Mouse (Mus musculus) layer of hippocampus, postnatal 25 days (tissue): Measurements from ENCODE around the gene 4933407L21Rik. TPM values are rescaled to one million over a fixed set of nuclear protein-coding genes. Genes with fewer than 3 reads are reported as not detected.
"Not testable (repeated sequence)": the region's sequence is repeated elsewhere in the genome, so short reads cannot be mapped to it uniquely, and the experiment has no call there.

ENCODE experiments used
- DNase-seq, 2 experiments: peaks; one replicate each; pipeline ENCODE4 v3.0.0; 2022; ENCODE audit warnings: mixed read lengths in 2 of 2, low spot score in 1 of 2; ENCODE audit errors: extremely low spot score in 1 of 2
- total RNA-seq, 2 experiments: library from RNA; stranded (reverse); gene quantifications; 2 replicates each; pipeline ENCODE4 v1.2.3; 2021

The 4933407L21Rik gene
- total RNA-seq, 2 experiments from 2014 or later, result 3.5 to 4.0 TPM

- DNase-seq, result no peak
Measured at GRCm38 (mm10) chr1:85957942-85958619, 29.8 kb downstream of the 4933407L21Rik start.

GRCm38 (mm10) chr1:85959129-85959888 is 31.0 kb downstream of the 4933407L21Rik start:
- DNase-seq, result no peak

DNA sequence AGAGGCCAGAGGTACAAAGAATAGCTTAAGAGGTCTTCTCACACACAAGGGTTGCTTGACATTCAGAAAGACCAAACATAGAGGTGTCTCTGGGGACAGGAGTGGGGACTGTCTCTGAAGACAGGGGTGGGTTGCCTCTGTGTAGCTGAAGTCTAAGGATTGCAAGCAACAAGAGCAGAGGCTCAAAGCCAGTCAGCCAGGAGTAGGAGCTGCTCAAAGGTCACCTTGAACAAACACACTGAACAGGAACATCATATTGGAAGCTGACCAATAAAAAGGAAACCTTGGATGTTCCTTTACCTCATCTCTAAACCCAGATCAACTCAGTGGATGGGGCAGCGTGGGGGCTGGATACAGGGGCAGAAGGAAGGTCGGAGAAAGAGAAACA is 31.6 kb downstream of the 4933407L21Rik start:
- no peak for DNase-seq

DNA sequence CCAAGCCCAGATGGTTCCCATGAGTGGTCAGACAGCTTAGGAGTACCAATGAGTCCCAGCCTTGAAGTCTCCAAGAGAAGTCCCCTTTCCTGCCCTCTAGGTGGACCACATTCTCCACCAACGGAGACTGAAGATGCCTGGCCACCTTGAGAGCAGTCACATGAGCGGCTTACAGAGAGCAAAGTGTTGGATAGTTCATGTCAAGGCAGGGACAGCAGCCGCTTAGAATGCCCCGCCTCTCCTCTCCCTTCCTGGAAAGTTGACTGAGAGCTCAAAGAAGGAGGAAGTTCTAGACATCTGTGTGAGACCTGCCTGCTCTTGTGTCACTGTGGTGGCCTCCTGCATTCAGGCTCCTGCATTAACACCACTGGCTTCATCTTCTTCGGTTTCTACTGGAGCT is 32.6 kb downstream of the 4933407L21Rik start, which contains the start of gene Gpr55:
TSS of gene Gpr55 (minus strand) at position 135 of the 400 bp plus-strand sequence.
- no peak for DNase-seq

- no peak for DNase-seq
Measured at GRCm38 (mm10) chr1:85962081-85962480, 33.8 kb downstream of the 4933407L21Rik start.

- DNase-seq, result no peak
Measured at GRCm38 (mm10) chr1:85965856-85966255, 37.6 kb downstream of the 4933407L21Rik start.

DNA sequence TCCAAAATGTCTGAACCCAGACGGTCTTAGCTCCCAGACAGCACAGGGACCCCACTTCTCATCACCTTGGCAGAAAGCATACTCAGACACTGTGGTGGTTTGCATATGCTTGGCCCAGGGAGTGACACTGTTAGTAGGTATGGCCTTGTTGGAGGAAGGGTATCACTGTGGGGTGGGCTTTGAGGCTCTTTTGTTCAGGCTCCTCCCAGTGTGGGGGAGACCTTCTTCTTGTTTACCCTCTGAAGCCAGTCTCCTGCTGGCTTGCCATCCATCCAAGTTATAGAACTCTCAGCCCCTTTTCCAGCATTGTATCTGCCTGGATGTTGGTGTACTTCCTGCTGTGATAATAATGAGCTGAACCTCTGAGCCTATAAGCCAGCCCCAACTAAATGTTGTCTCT is 40.8 kb downstream of the 4933407L21Rik start:
- no peak for DNase-seq

DNA sequence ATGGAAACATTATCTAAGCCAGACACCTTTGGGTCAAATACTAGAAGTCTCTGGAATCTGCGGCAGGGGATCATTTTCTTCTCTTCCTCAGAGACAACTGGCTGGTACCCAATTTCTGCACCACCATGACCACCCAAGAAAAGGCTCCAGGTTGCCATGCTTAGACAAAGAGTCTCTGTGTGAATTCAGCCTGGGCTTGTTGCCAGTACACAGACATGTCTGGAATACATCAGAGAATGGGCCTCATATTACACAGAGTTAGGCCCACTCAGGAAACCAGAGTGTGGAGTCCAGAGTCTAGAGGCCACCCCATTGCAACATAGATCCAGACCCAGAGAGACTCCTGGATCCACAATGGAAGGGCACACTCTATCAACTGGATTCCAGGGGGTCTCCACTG is 41.2 kb downstream of the 4933407L21Rik start:
- DNase-seq, result no peak

DNA sequence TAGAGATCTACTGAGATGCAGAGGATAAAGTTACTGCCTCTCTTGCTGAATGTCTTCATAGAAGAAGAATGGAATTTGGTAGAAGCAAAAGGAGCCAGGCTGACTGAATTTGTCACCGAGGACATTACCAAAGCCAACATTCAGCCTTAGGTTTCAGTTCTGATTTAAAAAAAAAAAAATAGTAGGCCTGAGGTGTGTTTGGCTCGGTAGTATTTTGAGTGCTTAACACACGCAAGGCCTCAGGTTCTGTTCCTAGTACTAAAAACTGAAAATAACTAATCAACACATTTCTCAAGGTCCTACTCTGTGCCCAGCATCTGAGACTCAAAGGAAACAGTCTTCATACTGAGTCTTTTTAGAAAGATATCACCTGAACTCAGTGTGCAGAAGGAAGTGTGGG is 42.8 kb downstream of the 4933407L21Rik start:
- no peak for DNase-seq

- DNase-seq, result no peak
Measured at GRCm38 (mm10) chr1:85972341-85972740, 44.1 kb downstream of the 4933407L21Rik start.

- no peak for DNase-seq
Measured at GRCm38 (mm10) chr1:85973468-85973877, 45.2 kb downstream of the 4933407L21Rik start.

DNA sequence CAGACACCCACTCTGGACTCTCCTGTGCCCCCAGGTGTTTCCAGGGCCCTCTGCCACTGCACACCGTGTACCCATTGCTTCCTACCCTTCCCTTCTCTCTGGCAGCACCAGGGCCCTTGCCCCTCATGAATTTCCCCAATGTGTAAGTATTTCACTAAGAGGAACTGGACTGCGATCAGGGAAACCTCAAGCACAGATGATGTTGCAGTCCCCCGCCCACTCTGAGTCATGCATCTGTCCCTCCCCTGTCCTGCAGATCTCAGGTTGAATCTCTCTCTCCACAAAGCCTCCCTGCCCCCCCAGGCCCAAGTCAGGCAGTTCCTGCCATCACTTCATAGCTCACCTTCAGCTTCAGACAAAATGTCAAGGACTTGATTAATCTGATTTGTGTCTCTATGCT is 49.4 kb downstream of the 4933407L21Rik start:
- no peak for DNase-seq

GRCm38 (mm10) chr1:85981738-85982357 is 53.6 kb downstream of the 4933407L21Rik start:
- no peak for DNase-seq

DNA sequence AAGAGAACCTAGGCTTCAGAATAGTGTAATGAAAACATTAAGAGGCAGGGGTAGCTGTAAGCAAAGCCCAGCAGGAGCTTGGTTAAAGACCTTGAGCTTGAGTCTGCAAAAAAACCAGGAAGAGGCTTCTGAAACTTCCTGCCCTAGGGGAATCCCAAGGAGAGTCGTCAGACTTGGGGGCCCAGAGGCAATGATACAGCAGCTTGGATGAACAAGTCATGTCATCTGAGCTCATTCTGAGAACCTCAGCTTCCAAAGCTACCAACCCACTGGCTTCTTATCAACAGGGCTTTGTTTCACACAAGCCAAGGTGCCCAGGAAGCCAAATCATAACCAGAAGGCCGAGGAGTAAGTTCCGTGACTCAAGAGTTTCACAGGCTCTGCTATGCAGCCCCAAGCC is 57.5 kb downstream of the 4933407L21Rik start:
- no peak for DNase-seq

GRCm38 (mm10) chr1:85988351-85988750 is 60.1 kb downstream of the 4933407L21Rik start:
- no peak for DNase-seq

- not testable (repeated sequence) for DNase-seq
Measured at GRCm38 (mm10) chr1:85988882-85989281, 60.6 kb downstream of the 4933407L21Rik start.

Other genes starting within 250 kb of the 4933407L21Rik start
- under 1 TPM; 0.44 to 0.75 TPM for gene A630001G21Rik, start 149.8 kb upstream of the 4933407L21Rik start, total RNA-seq
- gene Cab39, start 135.0 kb upstream of the 4933407L21Rik start, total RNA-seq, result 100 to 1,000 TPM; 149 to 151 TPM
- gene Itm2c, start 34.2 kb upstream of the 4933407L21Rik start, total RNA-seq, result 100 to 1,000 TPM; 728 to 849 TPM
- under 1 TPM in 1 of 2 experiments, not detected in 1; 0.12 TPM for gene Gpr55, start 32.5 kb downstream of the 4933407L21Rik start, total RNA-seq
- gene Spata3, start 88.3 kb downstream of the 4933407L21Rik start, total RNA-seq, result 1 to 10 TPM; 1.0 to 1.2 TPM
- 10 to 100 TPM; 10.2 to 14.4 TPM for gene 2810459M11Rik, start 117.4 kb downstream of the 4933407L21Rik start, total RNA-seq
- gene Psmd1, start 135.9 kb downstream of the 4933407L21Rik start, total RNA-seq, result 100 to 1,000 TPM in 1 of 2 experiments, 10 to 100 TPM in 1; 97.9 to 109 TPM
- gene Htr2b, start 183.5 kb downstream of the 4933407L21Rik start, total RNA-seq, result not detected
- gene Gm21972, start 205.2 kb downstream of the 4933407L21Rik start, total RNA-seq, result 1 to 10 TPM; 2.1 to 4.1 TPM
- 10 to 100 TPM; 36.6 to 39.5 TPM for gene Armc9, start 226.3 kb downstream of the 4933407L21Rik start, total RNA-seq